Mouse (Mus musculus): ENCODE measurements around the gene Zfp14. TPM values are rescaled to one million over a fixed set of nuclear protein-coding genes. Genes with fewer than 3 reads are reported as not detected.

Zfp14 gene
- total RNA-seq, 2 experiments from 2014 or later = 7.6 to 7.7 TPM

Small RNA genes lying within 50 kb of the gene (microRNA-seq; reads per million reads assigned to microRNA genes)
- gene Gm23368 = 0 reads per million in 2 experiments

Other genes with a start within 250 kb of the Zfp14 start
- 10 to 100 TPM; 23.9 to 24.1 TPM for gene Zfp790, start 235.3 kb downstream of the Zfp14 start, total RNA-seq (2021)
- 10 to 100 TPM; 20.0 to 20.9 TPM for gene Zfp940, start 197.7 kb downstream of the Zfp14 start, total RNA-seq (2021)
- 10 to 100 TPM; 17.6 to 18.9 TPM for gene Zfp420, start 191.4 kb downstream of the Zfp14 start, total RNA-seq (2021)
- 10 to 100 TPM; 19.8 to 22.5 TPM for gene Zfp27, start 144.8 kb downstream of the Zfp14 start, total RNA-seq (2021)
- gene Zfp383, start 143.2 kb downstream of the Zfp14 start, total RNA-seq (2021) = 1 to 10 TPM; 9.6 to 9.8 TPM
- gene Zfp74, start 97.3 kb downstream of the Zfp14 start, total RNA-seq (2021) = 10 to 100 TPM; 14.9 to 18.5 TPM
- 1 to 10 TPM; 4.5 to 4.7 TPM for gene Zfp568, start 67.4 kb downstream of the Zfp14 start, total RNA-seq (2021)
- 1 to 10 TPM; 4.1 to 6.0 TPM for gene Zfp82, start 21.5 kb upstream of the Zfp14 start, total RNA-seq (2021)
- gene Gm26920, start 39.0 kb upstream of the Zfp14 start, total RNA-seq (2021) = 1 to 10 TPM in 1 of 2 experiments, not detected in 1; 1.5 TPM
- gene Zfp566, start 39.1 kb upstream of the Zfp14 start, total RNA-seq (2021) = 1 to 10 TPM; 5.6 to 7.7 TPM
- 10 to 100 TPM; 64.8 to 75.6 TPM for gene Zfp260, start 43.4 kb upstream of the Zfp14 start, total RNA-seq (2021)
- 10 to 100 TPM; 31.3 to 36.0 TPM for gene Zfp382, start 70.6 kb upstream of the Zfp14 start, total RNA-seq (2021)
- 10 to 100 TPM; 48.4 to 48.7 TPM for gene Zfp146, start 118.4 kb upstream of the Zfp14 start, total RNA-seq (2021)
- gene Cox7a1, start 132.8 kb upstream of the Zfp14 start, total RNA-seq (2021) = 1 to 10 TPM; 4.7 to 5.8 TPM
- gene Capns1, start 147.4 kb upstream of the Zfp14 start, total RNA-seq (2021) = 100 to 1,000 TPM; 174 to 176 TPM
- 10 to 100 TPM; 58.0 to 60.0 TPM for gene Polr2i, start 180.6 kb upstream of the Zfp14 start, total RNA-seq (2021)
- gene Tbcb, start 180.9 kb upstream of the Zfp14 start, total RNA-seq (2021) = 100 to 1,000 TPM; 127 to 141 TPM
- gene Ovol3, start 184.3 kb upstream of the Zfp14 start, total RNA-seq (2021) = not detected
- gene Thap8, start 228.7 kb upstream of the Zfp14 start, total RNA-seq (2021) = under 1 TPM; 0.26 to 0.37 TPM
- gene Wdr62, start 229.0 kb upstream of the Zfp14 start, total RNA-seq (2021) = 1 to 10 TPM; 1.1 to 1.9 TPM
- gene Clip3, start 240.3 kb upstream of the Zfp14 start, total RNA-seq (2021) = 100 to 1,000 TPM; 443 to 457 TPM